Mouse (Mus musculus) cerebellum, adult 11 months (tissue): ENCODE data around the gene Rassf1.

Experiments used
- DNase-seq: peaks from one replicate; pipeline ENCODE4 v3.0.0; 2022

Rassf1 gene

DNA sequence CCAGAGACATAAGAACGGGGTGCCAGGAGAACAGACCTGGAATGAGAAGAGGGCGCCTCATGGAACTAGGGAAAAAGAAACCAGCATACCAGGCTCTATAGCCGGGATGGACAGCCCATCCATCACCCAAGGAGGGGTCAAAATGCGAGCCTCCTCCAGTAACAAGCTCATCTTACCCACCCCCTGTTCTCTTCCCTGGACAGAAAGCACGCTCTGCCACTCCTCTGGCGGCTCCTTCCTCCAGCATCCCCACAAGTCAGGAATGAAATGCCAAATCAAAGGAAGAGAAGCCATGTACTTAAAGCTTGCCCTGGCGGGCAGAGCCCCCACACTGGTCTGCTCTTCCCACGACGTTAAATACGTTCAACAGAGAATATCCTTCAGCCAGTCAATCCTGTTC is 10.3 kb upstream of the Rassf1 start:
- no peak for DNase-seq

GRCm38 (mm10) chr9:107541474-107542351 is 9.6 kb upstream of the Rassf1 start, which contains the start of the genes Cyb561d2 and Nprl2:
Cyb561d2 (minus strand) TSS chr9:107542193.
Nprl2 (plus strand) TSS chr9:107542226.
- peak; percentile 92 for DNase-seq

DNA sequence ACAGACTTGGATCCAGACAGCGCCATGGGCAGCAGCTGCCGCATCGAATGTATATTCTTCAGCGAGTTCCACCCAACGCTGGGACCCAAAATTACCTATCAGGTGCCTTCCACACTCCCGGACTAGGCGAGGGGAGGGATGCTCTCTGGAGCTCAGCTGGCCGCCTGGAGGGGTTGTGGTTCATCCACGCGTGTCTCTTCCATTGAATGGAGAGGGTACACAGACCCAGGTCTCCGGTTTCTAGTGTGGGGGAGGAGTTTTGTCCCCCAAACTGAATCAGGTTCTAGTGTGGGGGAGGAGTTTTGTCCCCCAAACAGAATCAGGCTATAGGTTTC is 9.0 kb upstream of the Rassf1 start:
- no peak for DNase-seq

DNA sequence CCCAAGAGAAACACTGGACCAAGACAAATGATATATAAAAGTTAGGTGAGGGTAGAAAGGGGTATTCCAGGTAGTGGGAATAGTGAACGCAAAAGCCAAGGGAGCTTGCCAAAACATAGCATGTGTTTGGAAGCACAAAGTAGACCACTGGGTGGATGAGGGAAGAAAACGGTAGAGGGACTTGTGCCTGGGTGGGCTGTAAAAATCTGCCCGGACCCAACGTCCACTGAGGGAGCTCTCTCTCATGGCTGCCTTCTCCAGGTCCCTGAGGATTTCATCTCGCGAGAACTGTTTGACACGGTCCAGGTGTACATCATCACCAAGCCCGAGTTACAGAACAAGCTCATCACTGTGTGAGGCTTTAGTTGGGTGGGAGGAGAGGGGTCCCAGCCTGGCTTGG is 8.6 kb upstream of the Rassf1 start:
- DNase-seq, result no peak

GRCm38 (mm10) chr9:107543299-107543698 is 8.1 kb upstream of the Rassf1 start:
- DNase-seq, result no peak

GRCm38 (mm10) chr9:107544196-107544700 is 7.1 kb upstream of the Rassf1 start:
- DNase-seq, result no peak

- no peak for DNase-seq
Observed at GRCm38 (mm10) chr9:107544729-107545128, 6.6 kb upstream of the Rassf1 start.

DNA sequence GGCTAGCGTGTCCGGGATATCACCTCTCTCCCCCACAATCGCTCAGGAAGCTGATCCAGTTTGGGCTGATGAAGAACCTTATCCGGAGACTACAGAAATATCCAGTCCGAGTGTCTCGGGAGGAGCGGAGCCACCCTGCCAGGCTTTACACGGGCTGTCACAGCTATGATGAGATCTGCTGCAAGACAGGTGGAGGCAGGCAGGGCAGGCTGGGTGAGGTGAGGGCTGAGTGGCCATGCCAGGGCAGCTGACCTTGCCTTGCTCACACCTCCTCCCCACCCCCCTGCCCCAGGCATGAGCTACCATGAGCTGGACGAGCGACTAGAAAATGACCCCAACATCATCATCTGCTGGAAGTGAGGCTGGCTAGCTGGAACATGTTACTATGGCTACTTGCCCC is 6.2 kb upstream of the Rassf1 start:
- DNase-seq, result no peak

GRCm38 (mm10) chr9:107545602-107546001 is 5.8 kb upstream of the Rassf1 start:
- DNase-seq, result peak; percentile 74

DNA sequence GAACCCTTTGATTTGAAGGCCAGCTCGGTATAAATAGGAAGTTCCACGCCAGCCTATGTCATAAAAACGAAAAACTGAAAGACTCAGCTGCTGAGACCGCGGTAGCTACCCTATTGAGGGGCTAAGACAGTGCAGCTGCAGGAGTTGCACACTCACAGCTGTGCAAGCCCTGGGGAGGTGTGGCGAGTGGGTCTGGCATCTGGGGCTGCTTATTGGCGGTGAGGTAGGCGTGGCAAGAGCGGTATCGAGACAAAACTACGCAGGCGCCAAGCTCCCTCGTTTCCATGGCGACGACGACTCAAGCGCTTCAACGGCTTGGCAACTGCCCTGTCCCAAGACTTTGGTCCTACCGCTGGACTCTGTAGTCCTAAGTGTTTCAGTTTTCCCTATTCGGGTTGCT is 4.3 kb upstream of the Rassf1 start, which contains the start of gene Zmynd10:
Gene Zmynd10, plus strand, starts transcription at position 273 of the 400 bp plus-strand sequence.
- no peak for DNase-seq

- no peak for DNase-seq
Observed at GRCm38 (mm10) chr9:107547957-107548356, 3.4 kb upstream of the Rassf1 start.

DNA sequence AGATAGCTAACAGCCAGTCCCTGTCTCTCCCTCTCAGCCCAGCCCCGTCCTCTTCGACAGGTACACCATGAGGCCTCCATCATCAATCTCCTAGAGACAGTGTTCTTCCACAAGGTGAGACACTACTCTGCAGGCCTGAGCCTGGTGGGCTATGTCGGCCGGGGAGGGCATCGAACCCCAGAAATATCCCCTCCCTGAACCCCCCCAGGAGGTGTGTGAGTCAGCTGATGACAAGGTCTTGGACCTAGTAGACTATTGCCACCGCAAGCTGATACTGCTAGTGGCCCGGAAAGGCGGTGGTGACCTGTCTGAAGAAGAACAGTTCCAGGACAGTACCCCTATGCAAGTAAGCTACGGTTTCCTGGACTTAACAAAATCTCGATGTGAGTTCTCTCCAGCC is 2.5 kb upstream of the Rassf1 start:
- no peak for DNase-seq

- no peak for DNase-seq
Observed at GRCm38 (mm10) chr9:107549297-107550074, 1.9 kb upstream of the Rassf1 start.

GRCm38 (mm10) chr9:107550491-107551116 is 751 bp upstream of the Rassf1 start:
- DNase-seq, result no peak

GRCm38 (mm10) chr9:107551890-107552355 is 568 bp downstream of the Rassf1 start:
- no peak for DNase-seq

- DNase-seq, result no peak
Observed at GRCm38 (mm10) chr9:107552690-107553393, 1.5 kb downstream of the Rassf1 start.

DNA sequence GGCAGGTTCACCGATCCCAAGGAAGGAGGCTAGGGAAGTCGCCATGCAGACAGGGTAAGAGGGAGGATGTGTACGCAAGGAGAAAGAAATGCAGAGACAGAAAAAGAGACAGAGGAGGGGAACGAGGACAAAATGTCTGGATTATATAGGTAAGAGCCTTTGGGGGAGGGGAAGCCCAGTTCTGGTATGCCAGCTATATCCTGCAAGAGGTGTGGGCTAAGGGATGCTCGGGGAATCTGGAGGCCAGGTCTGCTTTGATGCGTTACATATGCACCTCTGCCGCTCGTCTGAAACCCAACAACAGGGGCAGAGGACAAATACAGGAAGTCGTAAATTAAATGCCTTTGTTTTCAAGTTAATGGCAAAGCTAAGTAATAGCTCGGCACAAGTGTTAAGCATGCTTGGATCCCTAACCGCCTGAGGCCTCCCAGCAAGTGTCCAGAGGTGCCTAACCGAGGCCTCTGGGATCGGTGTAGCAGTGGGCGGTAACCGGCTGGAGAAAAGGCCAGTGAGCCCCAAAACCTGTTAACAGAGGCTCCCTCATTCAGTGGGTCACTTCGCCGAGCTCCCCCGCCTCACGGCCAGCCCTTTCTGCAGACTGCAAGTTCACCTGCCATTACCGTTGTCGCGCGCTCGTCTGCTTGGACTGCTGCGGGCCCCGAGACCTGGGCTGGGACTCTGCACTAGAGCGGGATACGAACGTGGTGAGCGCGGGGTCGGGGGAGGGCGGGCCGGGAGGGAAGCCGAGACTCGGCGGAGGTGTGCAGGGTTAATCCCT is 2.4 kb downstream of the Rassf1 start:
- DNase-seq, result peak; percentile 61

DNA sequence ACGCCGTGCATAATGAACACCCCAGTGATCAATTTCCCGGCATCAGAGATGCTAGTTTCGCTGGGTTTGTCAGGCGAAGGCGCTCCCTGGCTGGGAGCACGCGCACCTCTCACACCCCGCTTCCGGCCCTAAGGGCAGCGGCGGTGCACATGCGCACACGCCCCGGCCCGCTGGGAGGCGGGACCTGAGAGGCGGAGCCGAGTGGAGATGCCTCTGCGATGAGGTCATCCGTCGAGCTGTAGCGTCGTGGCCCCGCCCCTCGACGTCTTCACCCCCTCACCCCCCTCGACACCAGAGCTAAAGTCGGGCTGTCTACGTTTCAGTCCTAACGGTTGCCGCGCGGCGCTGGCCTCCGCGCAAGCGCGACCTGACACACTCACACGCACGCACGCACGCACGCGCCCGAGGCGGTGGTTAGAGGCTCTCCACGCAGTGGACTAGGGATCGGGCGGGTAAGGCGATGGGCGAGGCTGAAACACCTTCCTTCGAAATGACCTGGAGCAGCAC is 3.0 kb downstream of the Rassf1 start:
- DNase-seq, result peak; percentile 95

DNA sequence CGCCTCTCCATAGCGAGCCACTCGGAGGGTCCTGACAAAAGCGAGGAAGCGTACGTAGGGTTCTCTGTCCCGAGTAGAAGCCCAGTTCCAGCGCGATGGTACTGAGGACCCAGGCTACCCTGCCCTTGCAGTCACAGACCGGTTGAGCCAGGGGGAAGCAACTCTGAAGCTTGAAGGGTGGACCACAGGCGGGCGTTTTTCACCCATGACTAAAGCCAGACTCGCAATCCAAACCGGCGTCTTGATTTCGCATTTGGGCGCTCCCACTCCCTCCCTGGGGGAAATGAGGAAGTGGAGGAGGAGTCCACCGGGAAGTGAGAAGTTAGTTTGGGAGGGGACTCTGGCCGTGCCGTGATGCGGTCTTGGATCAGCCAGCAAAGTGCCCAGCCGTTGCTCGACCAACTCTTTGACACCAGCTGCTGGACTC is 3.7 kb downstream of the Rassf1 start:
- DNase-seq, result no peak

- DNase-seq, result no peak
Observed at GRCm38 (mm10) chr9:107555701-107556100, 4.3 kb downstream of the Rassf1 start.

GRCm38 (mm10) chr9:107556346-107556745 is 5.0 kb downstream of the Rassf1 start:
- no peak for DNase-seq
